16 mouse cellular contexts compared by ENCODE assay signal in genomic region chr4:133463184-133463583, GRCm38 (mm10). TPM values are rescaled to one million over a fixed set of nuclear protein-coding genes. Genes with fewer than 3 reads are reported as not detected.
DNase-seq lines count a peak whose midpoint lies in the region; TF ChIP-seq lines count a peak whose summit lies in the region.
"Had no signal": no experiment of that assay in that cellular context is flagged by ENCODE, and none has a peak within 500 bp of the region (broad histone marks: within the 10 kb centered on the region; RNA-seq: fewer than 3 reads in every experiment).

No protein-coding gene starts in this region.

- H3K4me1 ChIP-seq in MEL (ENCODE audit: control insufficient read depth in 1 of 2, insufficient read depth in 2 of 2, low read length in 2 of 2) = peaks cover 0 to 7% of the 10 kb centered on the region in 2 experiments; a peak in 2 of 4 replicates
- peaks cover 9% of the 10 kb centered on the region for H3K4me1 ChIP-seq in heart, adult 2 months (ENCODE audit: control insufficient read depth, insufficient read depth, low read length)

- TF ChIP-seq RAD21 in MEL (IDR thresholded peaks at IDR 0.05; ENCODE audit: low read depth, low read length) = no peak

- intact Hi-C loops in heart, adult 2 months (cut with DNase I) = no loop called here
- intact Hi-C loops in heart, postnatal 14 days (cut with DNase I) = no loop called here

- H3K9me3 ChIP-seq in MEL (replicated peaks; ENCODE audit: insufficient read depth, low read length) = no peaks in the 10 kb centered on the region

- no peak overlapping the region for H3K9ac ChIP-seq in MEL (ENCODE audit: control insufficient read depth, low read depth, low read length, poor library complexity, severe bottlenecking)
- no peak overlapping the region for H3K9ac ChIP-seq in heart, adult 2 months (ENCODE audit: low read depth, low read length)

- WGBS in heart, adult 2 months = 11% methylated on average over 6 of the region's 6 CpGs

- no peak for TF ChIP-seq POLR2A in MEL (IDR thresholded peaks at IDR 0.05; ENCODE audit: control insufficient read depth in 1 of 2, insufficient read depth in 1 of 2, low read depth in 1 of 2, low read length in 2 of 2, poor library complexity in 1 of 2)
- peak; percentile 51; the same call in 1 of the 2 replicates for TF ChIP-seq POLR2A in heart, adult 2 months (IDR thresholded peaks at IDR 0.05; ENCODE audit: insufficient read depth, low read depth, low read length)

- peak; percentile 46 for DNase-seq in kidney, postnatal 10 days
- DNase-seq in kidney, adult 18-20 months = no peak
- peak; percentile 36 for DNase-seq in MEL (ENCODE audit: low read depth, low spot score)
- DNase-seq in heart, adult 2 months = peak; percentile 51 to 60
- DNase-seq in heart, postnatal 14 days = peak; percentile 37 to 54
- no peak for DNase-seq in embryo, embryonic 11 days
- no peak for DNase-seq in left cerebral cortex, adult 11 months (ENCODE audit: low spot score)
- DNase-seq: adrenal gland, adult 8-10 months; layer of hippocampus, postnatal 36 days; lung, postnatal 14 days; right cerebral cortex, postnatal 25 days had no signal

- no peak for TF ChIP-seq CTCF in MEL (IDR thresholded peaks at IDR 0.05 in 2 of 3, conservative IDR thresholded peaks at IDR 0.05 in 1 of 3; ENCODE audit: control insufficient read depth in 1 of 3, insufficient read depth in 1 of 3, low read depth in 2 of 3, low read length in 3 of 3, poor library complexity in 1 of 3, severe bottlenecking in 1 of 3)
- no peak for TF ChIP-seq CTCF in heart, adult 2 months (IDR thresholded peaks at IDR 0.05)

- H3K27ac ChIP-seq in MEL (ENCODE audit: control insufficient read depth, low read depth, low read length) = no peak overlapping the region
- peak overlapping the region; percentile 79 for H3K27ac ChIP-seq in heart, adult 2 months

- no peaks in the 10 kb centered on the region; a peak in 1 of 4 replicates for H3K36me3 ChIP-seq in MEL (ENCODE audit: control insufficient read depth in 1 of 2, insufficient read depth in 2 of 2, low read length in 2 of 2)
- H3K36me3 ChIP-seq in heart, adult 2 months (ENCODE audit: control insufficient read depth, insufficient read depth, low read length) = peaks cover 2% of the 10 kb centered on the region; the same call in 1 of the 2 replicates

- no peak overlapping the region for H3K4me3 ChIP-seq in MEL (ENCODE audit: control insufficient read depth in 1 of 2, insufficient read depth in 1 of 2, low read depth in 2 of 2, low read length in 2 of 2)
- no peak overlapping the region for H3K4me3 ChIP-seq in heart, adult 2 months

- H3K27me3 ChIP-seq in MEL (ENCODE audit: control insufficient read depth in 1 of 2, insufficient read depth in 2 of 2, low read length in 2 of 2) = no peaks in the 10 kb centered on the region
- no peaks in the 10 kb centered on the region for H3K27me3 ChIP-seq in heart, adult 2 months (ENCODE audit: control insufficient read depth, insufficient read depth, low read length)

- H3K79me2 ChIP-seq in MEL (ENCODE audit: control insufficient read depth, insufficient read depth, low read length, poor library complexity) = no peaks in the 10 kb centered on the region
- no peaks in the 10 kb centered on the region for H3K79me2 ChIP-seq in heart, adult 2 months (replicated peaks; ENCODE audit: control insufficient read depth, insufficient read depth, low read length)

- no peak for TF ChIP-seq EP300 in MEL (IDR thresholded peaks at IDR 0.05; ENCODE audit: low read depth in 1 of 2, low read length in 2 of 2)
- TF ChIP-seq EP300 in heart, adult 2 months (IDR thresholded peaks at IDR 0.05; ENCODE audit: insufficient read depth, low read depth, low read length) = no peak

TF ChIP-seq in MEL, 35 proteins besides CTCF, POLR2A, EP300 and RAD21:
- TF ChIP-seq USF1 (IDR thresholded peaks at IDR 0.05; ENCODE audit: low read depth, low read length) = no peak
- TF ChIP-seq NELFE (IDR thresholded peaks at IDR 0.05; ENCODE audit: low read depth, low read length) = no peak

RNA-seq across cellular contexts. Expression of gene Tent5b, which starts 16.7 kb away (rescaled TPM):
- 3.5 and 3.6 TPM in 2 replicates for total RNA-seq in MEL (2012; rRNA removed)
- 1 to 10 TPM in 1 of 2 experiments, not detected in 1; 2.5 TPM for polyA plus RNA-seq in MEL (2012; ENCODE audit: insufficient read depth in 1 of 2, insufficient read length in 2 of 2, low read depth in 1 of 2, low replicate concordance in 2 of 2, missing spikeins in 1 of 2)
- total RNA-seq in heart, adult 2 months (2021) = 1 to 10 TPM; 2.0 to 2.3 TPM
- 1.4 and 1.9 TPM in 2 replicates for polyA plus RNA-seq in heart, adult 2 months (2012; rRNA removed)
- 1 to 10 TPM; 3.5 to 5.1 TPM for total RNA-seq in heart, postnatal 14 days (2021)
- total RNA-seq: CH12.LX; common myeloid progenitor, adult 5-6 weeks; layer of hippocampus, postnatal 36 days had no signal
- polyA plus RNA-seq: inflammation-experienced regulatory T-cells, adult 6 months had no signal

RNA-seq across cellular contexts. Expression of gene Trnp1, which starts 35.2 kb away (rescaled TPM):
- 0.92 and 1.6 TPM in 2 replicates for total RNA-seq in MEL (2012; rRNA removed)
- polyA plus RNA-seq in MEL (2012; ENCODE audit: insufficient read depth in 1 of 2, insufficient read length in 2 of 2, low read depth in 1 of 2, low replicate concordance in 2 of 2, missing spikeins in 1 of 2) = 1 to 10 TPM in 1 of 2 experiments, not detected in 1; 1.6 TPM
- total RNA-seq in heart, adult 2 months (2021) = 1 to 10 TPM; 2.0 to 2.1 TPM
- 2.3 and 2.4 TPM in 2 replicates for polyA plus RNA-seq in heart, adult 2 months (2012; rRNA removed)
- 1 to 10 TPM; 1.6 to 3.1 TPM for total RNA-seq in heart, postnatal 14 days (2021)
- total RNA-seq: CH12.LX; common myeloid progenitor, adult 5-6 weeks; neutrophil, adult 5-6 weeks had no signal
- polyA plus RNA-seq: inflammation-experienced regulatory T-cells, adult 6 months had no signal

RNA-seq across cellular contexts. Expression of gene Kdf1, which starts 55.6 kb away (rescaled TPM):
- 0.12 TPM in 1 of 2 replicates, not detected in the other for total RNA-seq in MEL (2012; rRNA removed)
- polyA plus RNA-seq in MEL (2012; ENCODE audit: insufficient read depth in 1 of 2, insufficient read length in 2 of 2, low read depth in 1 of 2, low replicate concordance in 2 of 2, missing spikeins in 1 of 2) = under 1 TPM in 1 of 2 experiments, not detected in 1; 0.04 TPM
- total RNA-seq in heart, adult 2 months (2021) = not detected
- polyA plus RNA-seq in heart, adult 2 months (2012; rRNA removed) = 0.23 TPM in 1 of 2 replicates, not detected in the other
- total RNA-seq in heart, postnatal 14 days (2021) = not detected
- total RNA-seq: CH12.LX; common myeloid progenitor, adult 5-6 weeks; gastrocnemius, postnatal 4 days; neutrophil, adult 5-6 weeks had no signal

Comparison
In these comparisons a context has a peak if more than half of its experiments do, and no peak if none do; other contexts are left out.
1. DNase-seq: peak in kidney, postnatal 10 days (single experiment), MEL (single experiment), heart, adult 2 months (2 of 2) and heart, postnatal 14 days (2 of 2); none in kidney, adult 18-20 months (single experiment), embryo, embryonic 11 days (single experiment) and left cerebral cortex, adult 11 months (single experiment).